Mouse (Mus musculus) kidney, embryonic 15.5 days (tissue): ENCODE results near the gene Sacs. TPM values are rescaled to one million over a fixed set of nuclear protein-coding genes. Genes with fewer than 3 reads are reported as not detected.
A peak's percentile ranks its signal among the peaks of the same experiment; 100 is the strongest.

Experiments used
- ATAC-seq: fragments of 200-750 bp; cut with Nextera tagmentation; replicated peaks from 2 replicates; pipeline ENCODE4 v1.8.0; 2017; ENCODE audit warnings: moderate TSS enrichment; ENCODE audit not compliant: low FRiP score
- H3K27ac ChIP-seq: fragments of 300-500 bp; sonication (generic); 2 replicates; pipeline ENCODE4 v1.5.1; 2015; ENCODE audit warnings: mild to moderate bottlenecking, inconsistent platforms
- H3K27me3 ChIP-seq: fragments of 300-500 bp; sonication (generic); 2 replicates; pipeline ENCODE4 v1.6.1; 2015; ENCODE audit warnings: inconsistent platforms
- H3K36me3 ChIP-seq: fragments of 300-500 bp; sonication (generic); 2 replicates; pipeline ENCODE4 v1.6.1; 2015; ENCODE audit warnings: inconsistent platforms
- H3K4me1 ChIP-seq: fragments of 300-500 bp; sonication (generic); 2 replicates; pipeline ENCODE4 v1.6.1; 2015; ENCODE audit warnings: inconsistent platforms
- H3K4me2 ChIP-seq: fragments of 300-500 bp; sonication (generic); 2 replicates; pipeline ENCODE4 v1.6.1; 2015; ENCODE audit warnings: moderate library complexity, mild to moderate bottlenecking, inconsistent platforms
- H3K4me3 ChIP-seq: fragments of 300-500 bp; sonication (generic); replicated peaks from 2 replicates; pipeline ENCODE4 v1.5.1; 2015; ENCODE audit warnings: mild to moderate bottlenecking, inconsistent platforms
- H3K9ac ChIP-seq: fragments of 300-500 bp; sonication (generic); 2 replicates; pipeline ENCODE4 v1.6.1; 2015; ENCODE audit warnings: mild to moderate bottlenecking, inconsistent platforms
- H3K9me3 ChIP-seq: fragments of 300-500 bp; sonication (generic); replicated peaks from 2 replicates; pipeline ENCODE4 v1.6.1; 2016; ENCODE audit warnings: inconsistent platforms
- WGBS: fragments of 180-500 bp; shearing (Covaris S2); methylation state at CpG from one replicate; pipeline ENCODE4 v1.1.7; 2015; ENCODE audit warnings: mixed read lengths; 5-methylcytosine and 5-hydroxymethylcytosine counted together
- polyA plus RNA-seq: library from polyadenylated mRNA; unstranded; fragments of >200 nt; fragmentation: Nextera tagmentation; extraction: Ambion mirVana; gene quantifications from 2 replicates; pipeline ENCODE4 v1.2.1, GENCODE M21; 2015

Gene Sacs
- polyA plus RNA-seq, 1 experiment from 2014 or later = 1.9 TPM

GRCm38 (mm10) chr14:61258352-61258751 is 120.1 kb downstream of the Sacs start, which contains the start of gene Sgcg:
TSS of gene Sgcg (minus strand) at chr14:61258490.
- Histone ChIP-seq H3K4me2 (peak within 1 kb of the TSS; percentile 28), H3K36me3 (no peaks in the 10 kb centered on the region), H3K27ac (peak within 1 kb of the TSS; percentile 77), H3K9me3 (no peaks in the 10 kb centered on the region), H3K4me3 (no peak within 1 kb of the TSS), H3K9ac (no peak within 1 kb of the TSS), H3K27me3 (no peaks in the 10 kb centered on the region), H3K4me1 (peaks cover 11% of the 10 kb centered on the region)
- ATAC-seq = peak; percentile 64; the same call in 1 of the 2 replicates
- 18% methylated on average over 11 of the region's 11 CpGs for WGBS

GRCm38 (mm10) chr14:61259084-61259483 is 120.8 kb downstream of the Sacs start:
- no peak overlapping the region for H3K9ac ChIP-seq
- H3K27ac ChIP-seq = no peak overlapping the region
- H3K4me1 ChIP-seq = peaks cover 11% of the 10 kb centered on the region
- no peaks in the 10 kb centered on the region for H3K27me3 ChIP-seq
- ATAC-seq = 0 out of 2 replicates have a peak, but pooled peaks have one; percentile 36
- no peak overlapping the region for H3K4me3 ChIP-seq
- H3K4me2 ChIP-seq = no peak overlapping the region
- no peaks in the 10 kb centered on the region for H3K9me3 ChIP-seq
- 10% methylated on average over 3 of the region's 3 CpGs for whole genome bisulfite sequencing
- no peaks in the 10 kb centered on the region for H3K36me3 ChIP-seq

- H3K4me1 ChIP-seq = no peaks in the 10 kb centered on the region
- no peak for ATAC-seq
- no peak overlapping the region for H3K4me2 ChIP-seq
- 63% methylated on average over 5 of the region's 5 CpGs for WGBS
- no peaks in the 10 kb centered on the region for H3K9me3 ChIP-seq
- no peaks in the 10 kb centered on the region for H3K36me3 ChIP-seq
- no peak overlapping the region for H3K9ac ChIP-seq
- H3K27ac ChIP-seq = no peak overlapping the region
- no peak overlapping the region for H3K4me3 ChIP-seq
- H3K27me3 ChIP-seq = 0 out of 2 replicates have a peak, but pooled peaks cover 13% of the 10 kb centered on the region
Measured at GRCm38 (mm10) chr14:61267908-61268475, 129.7 kb downstream of the Sacs start.

GRCm38 (mm10) chr14:61274414-61275198 is 136.3 kb downstream of the Sacs start:
- H3K4me3 ChIP-seq = peak overlapping the region; percentile 33
- 8% methylated on average over 38 of the region's 38 CpGs for WGBS
- peaks cover 11% of the 10 kb centered on the region for H3K4me1 ChIP-seq
- H3K9me3 ChIP-seq = no peaks in the 10 kb centered on the region
- peak; percentile 46; the same call in 1 of the 2 replicates for ATAC-seq
- no peak overlapping the region for H3K9ac ChIP-seq
- H3K27me3 ChIP-seq = peaks cover 42% of the 10 kb centered on the region
- H3K4me2 ChIP-seq = peak overlapping the region; percentile 61
- no peaks in the 10 kb centered on the region for H3K36me3 ChIP-seq
- no peak overlapping the region for H3K27ac ChIP-seq

- H3K9me3 ChIP-seq = no peaks in the 10 kb centered on the region
- peaks cover 11% of the 10 kb centered on the region for H3K4me1 ChIP-seq
- no peak overlapping the region for H3K4me3 ChIP-seq
- no peak for ATAC-seq
- H3K9ac ChIP-seq = no peak overlapping the region
- WGBS = 40% methylated on average over 1 of the region's 1 CpGs
- H3K27me3 ChIP-seq = peaks cover 31% of the 10 kb centered on the region
- H3K27ac ChIP-seq = no peak overlapping the region
- no peaks in the 10 kb centered on the region for H3K36me3 ChIP-seq
- no peak overlapping the region for H3K4me2 ChIP-seq
Measured at GRCm38 (mm10) chr14:61277285-61277684, 139.0 kb downstream of the Sacs start.

- Histone ChIP-seq H3K4me3 (no peak overlapping the region), H3K4me2 (no peak overlapping the region), H3K27ac (no peak overlapping the region), H3K27me3 (peaks cover 23% of the 10 kb centered on the region), H3K9ac (no peak overlapping the region), H3K4me1 (peaks cover 11% of the 10 kb centered on the region), H3K36me3 (no peaks in the 10 kb centered on the region), H3K9me3 (no peaks in the 10 kb centered on the region)
- ATAC-seq = no peak
- WGBS = 75% methylated on average over 7 of the region's 7 CpGs
Measured at GRCm38 (mm10) chr14:61278676-61279300, 140.5 kb downstream of the Sacs start.

GRCm38 (mm10) chr14:61288606-61289286 is 150.5 kb downstream of the Sacs start:
- Histone ChIP-seq H3K9me3 (no peaks in the 10 kb centered on the region), H3K36me3 (no peaks in the 10 kb centered on the region), H3K27ac (no peak overlapping the region), H3K27me3 (no peaks in the 10 kb centered on the region), H3K9ac (no peak overlapping the region), H3K4me1 (no peaks in the 10 kb centered on the region), H3K4me2 (no peak overlapping the region), H3K4me3 (no peak overlapping the region)
- no peak for ATAC-seq
- 74% methylated on average over 19 of the region's 19 CpGs for WGBS

Other genes starting within 250 kb of the Sacs start
- gene Tnfrsf19, start 92.0 kb upstream of the Sacs start, polyA plus RNA-seq = 14.6 and 16.4 TPM in 2 replicates
- 1.1 and 1.8 TPM in 2 replicates for gene Sgcg, start 120.0 kb downstream of the Sacs start, polyA plus RNA-seq
- 0.82 and 0.84 TPM in 2 replicates for gene Arl11, start 171.3 kb downstream of the Sacs start, polyA plus RNA-seq
- 10.6 and 11.9 TPM in 2 replicates for gene Ebpl, start 222.0 kb downstream of the Sacs start, polyA plus RNA-seq